Mouse (Mus musculus) olfactory bulb, adult 2 months (tissue): Measurements from ENCODE around the gene Gtpbp2. TPM values are rescaled to one million over a fixed set of nuclear protein-coding genes. Genes with fewer than 3 reads are reported as not detected.

Experiments
- H3K27ac ChIP-seq: fragments of 200-500 bp; 2 replicates; pipeline ENCODE4 v1.5.1; 2012; ENCODE audit warnings: low read depth, low read length; ENCODE audit not compliant: insufficient read depth
- H3K4me1 ChIP-seq: fragments of 200-500 bp; 2 replicates; pipeline ENCODE4 v1.6.1; 2012; ENCODE audit warnings: low read length; ENCODE audit not compliant: control insufficient read depth, insufficient read depth
- H3K4me3 ChIP-seq: fragments of 200-500 bp; 2 replicates; pipeline ENCODE4 v1.5.1; 2012; ENCODE audit warnings: mild to moderate bottlenecking, low read depth, low read length, moderate library complexity; ENCODE audit not compliant: insufficient read depth
- CTCF ChIP-seq: fragments of 200-500 bp; IDR thresholded peaks from 2 replicates; pipeline ENCODE4 v1.5.1; 2012; ENCODE audit warnings: low read depth, mild to moderate bottlenecking, low read length, moderate library complexity; ENCODE audit not compliant: insufficient read depth
- POLR2A ChIP-seq: fragments of 200-500 bp; IDR thresholded peaks from 2 replicates; pipeline ENCODE4 v1.6.1; 2012; ENCODE audit warnings: mild to moderate bottlenecking, low read depth, low read length, moderate library complexity; ENCODE audit not compliant: insufficient read depth
- WGBS: fragments of 180-500 bp; shearing (Covaris S2); methylation state at CpG from one replicate; pipeline ENCODE4 v1.1.7; 2018; 5-methylcytosine and 5-hydroxymethylcytosine counted together
- polyA plus RNA-seq: library from polyadenylated mRNA; stranded (reverse); fragments of >200 nt; gene quantifications from 2 replicates; pipeline ENCODE4 v1.2.4, GENCODE M21; 2012; ENCODE audit warnings: low replicate concordance; ENCODE audit not compliant: missing spikeins, insufficient read depth, insufficient read length

Gene Gtpbp2
- polyA plus RNA-seq, 1 experiment, result not detected

GRCm38 (mm10) chr17:46170538-46170937, 9.7 kb downstream of the Gtpbp2 start:
- no peak overlapping the region for H3K4me3 ChIP-seq
- no peak overlapping the region for H3K27ac ChIP-seq
- no peak for TF ChIP-seq POLR2A
- 72% methylated on average over 3 of the region's 3 CpGs for WGBS
- no peaks in the 10 kb centered on the region for H3K4me1 ChIP-seq

GRCm38 (mm10) chr17:46182273-46182672, 21.4 kb downstream of the Gtpbp2 start:
- Histone ChIP-seq H3K27ac (no peak overlapping the region), H3K4me3 (no peak overlapping the region), H3K4me1 (no peaks in the 10 kb centered on the region)
- 83% methylated on average over 4 of the region's 4 CpGs for WGBS
- TF ChIP-seq POLR2A (no peak), CTCF (no peak)

GRCm38 (mm10) chr17:46188829-46189228, 28.0 kb downstream of the Gtpbp2 start:
- TF ChIP-seq POLR2A (no peak), CTCF (no peak)
- H3K4me1 ChIP-seq, result no peaks in the 10 kb centered on the region
- WGBS, result 88% methylated on average over 2 of the region's 2 CpGs

GRCm38 (mm10) chr17:46201151-46201550, 40.3 kb downstream of the Gtpbp2 start:
- Histone ChIP-seq H3K4me1 (peaks cover 4% of the 10 kb centered on the region; the same call in 1 of the 2 replicates), H3K4me3 (no peak overlapping the region), H3K27ac (no peak overlapping the region)
- no peak for TF ChIP-seq POLR2A
- TF ChIP-seq CTCF, result no peak
- WGBS, result 30% methylated on average over 6 of the region's 6 CpGs

More at GRCm38 (mm10) chr17:46188829-46189228, 28.0 kb downstream of the Gtpbp2 start:
- Histone ChIP-seq H3K4me3 (no peak overlapping the region), H3K27ac (no peak overlapping the region)

GRCm38 (mm10) chr17:46202421-46203071, 41.7 kb downstream of the Gtpbp2 start, which contains the start of the genes Polh and Xpo5:
Gene Polh (minus strand): TSS chr17:46202645.
Gene Xpo5 (plus strand): TSS chr17:46202782.
- peak; percentile 72; the same call in 1 of the 2 replicates for TF ChIP-seq POLR2A
- no peak for TF ChIP-seq CTCF
- Histone ChIP-seq H3K4me3 (peak within 1 kb of the TSS; percentile 80), H3K4me1 (peaks cover 4% of the 10 kb centered on the region; the same call in 1 of the 2 replicates), H3K27ac (no peak within 1 kb of the TSS)
- WGBS, result under 1% methylated on average over 66 of the region's 66 CpGs

GRCm38 (mm10) chr17:46203078-46203477, 42.2 kb downstream of the Gtpbp2 start:
- Histone ChIP-seq H3K4me3 (peak overlapping the region; percentile 80), H3K27ac (no peak overlapping the region), H3K4me1 (peaks cover 4% of the 10 kb centered on the region; the same call in 1 of the 2 replicates)
- TF ChIP-seq POLR2A (no peak), CTCF (no peak)
- WGBS, result 2% methylated on average over 20 of the region's 20 CpGs

- H3K4me1 ChIP-seq, result peaks cover 2% of the 10 kb centered on the region; the same call in 1 of the 2 replicates
- no peak overlapping the region for H3K27ac ChIP-seq
- TF ChIP-seq CTCF (no peak), POLR2A (no peak)
- H3K4me3 ChIP-seq, result no peak overlapping the region
Observed at GRCm38 (mm10) chr17:46206676-46207075, 45.8 kb downstream of the Gtpbp2 start.

- no peak overlapping the region for H3K27ac ChIP-seq
- no peak for TF ChIP-seq POLR2A
- H3K4me1 ChIP-seq, result no peaks in the 10 kb centered on the region
- WGBS, result 83% methylated on average over 3 of the region's 3 CpGs
- H3K4me3 ChIP-seq, result no peak overlapping the region
Observed at GRCm38 (mm10) chr17:46210550-46210949, 49.7 kb downstream of the Gtpbp2 start.

Other genes starting within 250 kb of the Gtpbp2 start
- gene Vegfa, start 128.7 kb upstream of the Gtpbp2 start, polyA plus RNA-seq, result not detected in 2 replicates
- not detected in 2 replicates for gene Mrps18a, start 50.0 kb upstream of the Gtpbp2 start, polyA plus RNA-seq
- not detected in 2 replicates for gene Rsph9, start 16.8 kb upstream of the Gtpbp2 start, polyA plus RNA-seq
- not detected in 2 replicates for gene Mad2l1bp, start 7.5 kb upstream of the Gtpbp2 start, polyA plus RNA-seq
- not detected in 2 replicates for gene Polh, start 41.6 kb downstream of the Gtpbp2 start, polyA plus RNA-seq
- 150 TPM in 1 of 2 replicates, not detected in the other for gene Xpo5, start 41.8 kb downstream of the Gtpbp2 start, polyA plus RNA-seq
- gene Polr1c, start 87.0 kb downstream of the Gtpbp2 start, polyA plus RNA-seq, result not detected in 2 replicates
- gene Yipf3, start 87.0 kb downstream of the Gtpbp2 start, polyA plus RNA-seq, result not detected in 2 replicates
- gene Lrrc73, start 92.5 kb downstream of the Gtpbp2 start, polyA plus RNA-seq, result not detected in 2 replicates
- gene Tjap1, start 122.0 kb downstream of the Gtpbp2 start, polyA plus RNA-seq, result not detected in 2 replicates
- gene Dlk2, start 136.4 kb downstream of the Gtpbp2 start, polyA plus RNA-seq, result not detected in 2 replicates
- gene Abcc10, start 167.3 kb downstream of the Gtpbp2 start, polyA plus RNA-seq, result not detected in 2 replicates
- not detected in 2 replicates for gene Zfp318, start 222.7 kb downstream of the Gtpbp2 start, polyA plus RNA-seq